8 mouse cellular contexts compared by ENCODE assay signal in genomic region chr10:127311476-127312355, GRCm38 (mm10). TPM values are rescaled to one million over a fixed set of nuclear protein-coding genes. Genes with fewer than 3 reads are reported as not detected.
A peak's percentile ranks its signal among the peaks of the same experiment; 100 is the strongest.
DNase-seq lines count a peak whose midpoint lies in the region; ATAC-seq lines count a peak whose summit lies in the region.

Mars (minus strand) TSS chr10:127311786.

- DNase-seq in NIH3T3 (ENCODE audit: low read depth), result peak; percentile 97
- peak; percentile 93 to 95 for DNase-seq in cerebellum, postnatal 10 days
- DNase-seq in frontal cortex, postnatal 14 days (ENCODE audit: low spot score in 2 of 2), result peak; percentile 90
- DNase-seq in layer of hippocampus, postnatal 25 days (ENCODE audit: extremely low spot score in 1 of 2, low spot score in 1 of 2), result peak; percentile 81 to 84
- peak; percentile 98 for DNase-seq in lung, postnatal 25 days (ENCODE audit: low spot score)
- DNase-seq in retina, embryonic 14.5 days (ENCODE audit: low spot score), result peak; percentile 97
- peak; percentile 89 for DNase-seq in thymus, postnatal 4 days

- H3K9ac ChIP-seq in hindbrain, embryonic 13.5 days, result peak within 1 kb of the TSS; percentile 85

- H3K27ac ChIP-seq in hindbrain, embryonic 13.5 days, result peak within 1 kb of the TSS; percentile 85

- H3K4me3 ChIP-seq in hindbrain, embryonic 13.5 days, result peak within 1 kb of the TSS; percentile 70

- H3K27me3 ChIP-seq in hindbrain, embryonic 13.5 days, result no peaks in the 10 kb centered on the region

- H3K36me3 ChIP-seq in hindbrain, embryonic 13.5 days, result peaks cover 27% of the 10 kb centered on the region

- peaks cover 14% of the 10 kb centered on the region for H3K4me1 ChIP-seq in hindbrain, embryonic 13.5 days (replicated peaks)

- H3K9me3 ChIP-seq in hindbrain, embryonic 13.5 days, result no peaks in the 10 kb centered on the region

- under 1% methylated on average over 65 of the region's 65 CpGs for WGBS in hindbrain, embryonic 13.5 days

- H3K4me2 ChIP-seq in hindbrain, embryonic 13.5 days, result peak within 1 kb of the TSS; percentile 82

- peak; percentile 96 for ATAC-seq in hindbrain, embryonic 13.5 days (ENCODE audit: low FRiP score)

RNA-seq across cellular contexts. Expression of gene Mars, which starts in this region (rescaled TPM):
- 116 and 119 TPM in 2 replicates for polyA plus RNA-seq in hindbrain, embryonic 13.5 days (2015; fragmentation: Nextera tagmentation; extraction: Ambion mirVana)
- 10 to 100 TPM; 57.1 to 59.4 TPM for total RNA-seq in layer of hippocampus, postnatal 25 days (2021)

Comparison
In these comparisons a context has a peak if more than half of its experiments do, and no peak if none do; other contexts are left out.
1. Peak in every context shown above with its lines: DNase-seq, ATAC-seq, H3K4me3 ChIP-seq and H3K27ac ChIP-seq.